Mouse (Mus musculus) right cerebral cortex, adult 2 months (tissue): ENCODE data around the gene Capn8.
"Not testable (repeated sequence)": the region's sequence is repeated elsewhere in the genome, so short reads cannot be mapped to it uniquely, and the experiment has no call there.

Experiments
- DNase-seq, 2 experiments: peaks; one replicate each; pipeline ENCODE4 v3.0.0; 2021 to 2022; ENCODE audit warnings: low spot score in 2 of 2

Gene Capn8

DNA sequence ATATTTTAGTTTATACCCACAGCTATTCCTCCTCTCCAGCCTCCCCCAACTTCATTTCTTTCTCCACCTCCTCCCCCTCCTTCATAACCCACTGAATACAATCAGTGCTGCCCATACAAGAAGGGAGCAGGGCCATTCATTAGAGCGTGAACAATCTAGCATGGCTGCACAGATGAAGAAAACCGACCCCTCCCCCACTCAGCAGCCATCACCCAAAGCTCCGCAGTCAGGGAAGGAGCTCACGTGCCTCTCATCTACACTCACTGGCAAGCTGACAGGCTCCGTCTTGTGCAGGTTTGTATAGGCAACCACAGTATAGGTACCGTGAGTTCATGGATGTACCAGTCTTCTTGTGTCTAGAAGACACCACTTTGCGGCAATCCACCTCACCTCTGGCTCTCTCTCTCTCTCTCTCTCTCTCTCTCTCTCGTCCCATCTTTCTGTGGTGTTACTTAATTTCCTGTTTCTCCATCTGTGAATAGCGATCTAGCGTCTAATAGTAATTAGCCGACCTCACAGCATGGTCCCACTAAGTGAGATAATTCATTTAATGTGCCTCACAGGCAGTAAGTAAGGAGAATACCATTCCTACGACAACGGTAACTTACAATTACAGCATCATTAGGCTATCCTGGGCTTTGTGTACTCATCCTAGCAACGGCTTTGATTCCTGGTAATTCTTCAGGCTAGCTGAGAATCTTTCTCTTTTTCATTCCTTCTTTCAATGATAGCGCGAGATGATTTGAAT is 53.6 kb downstream of the Capn8 start:
- no peak for DNase-seq

DNA sequence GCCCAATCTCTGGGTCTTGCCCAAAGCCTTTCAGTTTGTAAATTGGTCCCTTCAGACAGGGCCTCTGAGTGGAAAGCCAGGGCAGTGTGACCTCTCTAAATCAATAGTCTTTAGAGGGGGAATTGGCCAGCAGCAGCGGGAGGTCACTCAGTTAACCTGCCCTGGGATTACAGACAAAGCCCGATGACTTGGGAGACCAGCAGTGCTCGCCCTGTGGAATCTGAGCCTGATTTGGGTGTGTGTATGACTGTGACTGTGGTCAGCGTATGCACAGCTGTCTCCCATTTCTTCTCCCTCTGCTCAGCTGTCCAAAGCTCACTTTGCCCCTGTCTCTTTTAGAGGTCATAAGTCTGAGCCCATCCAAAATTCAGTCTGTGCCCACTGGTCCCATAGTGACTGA is 55.7 kb downstream of the Capn8 start:
- DNase-seq, result no peak

DNA sequence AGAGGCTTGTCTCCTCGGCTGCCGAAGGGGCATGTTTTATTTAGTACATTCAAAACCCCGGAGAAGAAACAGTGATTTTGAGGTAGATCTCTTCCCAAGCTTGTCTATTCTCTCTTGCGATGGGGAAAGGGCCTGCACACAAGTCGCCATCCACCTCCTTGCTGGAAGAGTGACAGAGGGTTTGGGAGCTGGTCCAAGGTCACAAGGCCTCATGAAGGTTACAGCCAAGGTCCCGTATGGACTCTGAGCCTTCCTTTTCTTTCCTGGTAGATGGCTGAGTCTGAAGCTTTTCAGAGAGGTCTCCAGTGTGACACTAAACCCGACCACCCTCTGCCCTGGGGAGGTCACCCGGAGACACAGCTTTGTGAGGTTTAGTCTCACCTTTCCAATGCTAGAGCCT is 56.4 kb downstream of the Capn8 start:
- DNase-seq, result no peak

DNA sequence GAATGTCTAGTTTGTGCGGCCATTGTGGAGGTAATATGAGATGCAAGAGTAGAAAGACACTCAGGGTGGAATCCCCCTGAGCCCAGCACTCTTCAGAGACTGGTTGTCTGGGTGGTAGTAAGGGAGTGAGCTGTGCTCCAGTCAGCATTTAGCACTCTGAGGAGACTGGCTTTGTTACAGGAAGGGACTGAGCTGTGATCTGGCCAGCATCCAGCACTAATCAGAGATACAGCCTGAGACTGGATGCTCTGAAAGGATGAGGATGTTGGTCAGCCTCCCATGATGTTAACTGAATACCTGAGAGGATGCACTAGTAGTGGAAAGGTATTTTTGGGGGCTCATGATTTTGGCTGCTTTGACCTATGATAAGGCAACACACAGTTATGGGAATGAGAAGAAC is 61.4 kb downstream of the Capn8 start:
- DNase-seq, result no peak

DNA sequence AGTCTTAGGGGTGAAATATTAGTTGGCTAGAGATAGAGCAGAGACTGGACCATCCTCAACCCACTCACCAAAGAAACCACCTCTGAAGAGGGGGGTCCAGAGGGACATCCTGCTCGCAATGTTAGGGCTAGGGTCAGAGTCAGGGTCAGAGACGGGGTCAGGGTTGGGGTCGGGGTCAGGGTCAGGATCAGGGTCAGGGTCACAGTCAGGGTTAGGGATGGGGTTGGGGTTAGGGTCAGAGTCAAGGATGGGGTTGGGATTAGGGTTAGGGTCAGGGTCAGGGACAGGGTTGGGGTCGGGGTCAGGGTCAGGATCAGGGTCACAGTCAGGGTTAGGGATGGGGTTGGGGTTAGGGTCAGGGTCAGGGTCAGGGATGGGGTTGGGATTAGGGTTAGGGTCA is 64.4 kb downstream of the Capn8 start:
- no peak for DNase-seq

DNA sequence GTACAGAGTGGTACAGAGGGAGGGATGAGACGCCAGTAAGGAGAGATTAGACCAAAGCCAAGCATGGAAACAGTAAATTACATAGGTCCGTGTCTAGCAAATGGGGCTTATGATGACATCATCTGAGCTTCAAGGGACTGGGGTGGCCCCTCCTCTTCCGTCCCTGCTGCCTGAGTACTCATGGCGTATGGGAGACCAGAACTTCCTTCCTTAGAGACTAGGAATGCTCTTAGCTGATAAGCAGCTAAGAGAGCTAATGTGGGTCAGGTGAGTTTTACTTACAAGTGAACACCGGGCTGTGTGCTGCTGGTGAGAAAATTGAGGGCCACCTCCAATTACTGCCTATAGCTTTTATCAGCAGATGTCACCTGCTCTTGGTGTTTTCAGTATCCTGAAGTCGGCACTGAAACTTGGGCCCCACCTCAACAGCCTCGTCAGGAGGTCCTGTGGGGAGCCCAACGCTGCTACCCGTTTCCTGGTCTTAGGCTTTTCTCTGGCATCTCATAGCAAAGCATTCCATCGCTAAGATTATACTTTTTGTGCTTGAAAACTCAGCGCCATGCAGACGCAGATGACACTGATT is 69.0 kb downstream of the Capn8 start:
- DNase-seq, result no peak

DNA sequence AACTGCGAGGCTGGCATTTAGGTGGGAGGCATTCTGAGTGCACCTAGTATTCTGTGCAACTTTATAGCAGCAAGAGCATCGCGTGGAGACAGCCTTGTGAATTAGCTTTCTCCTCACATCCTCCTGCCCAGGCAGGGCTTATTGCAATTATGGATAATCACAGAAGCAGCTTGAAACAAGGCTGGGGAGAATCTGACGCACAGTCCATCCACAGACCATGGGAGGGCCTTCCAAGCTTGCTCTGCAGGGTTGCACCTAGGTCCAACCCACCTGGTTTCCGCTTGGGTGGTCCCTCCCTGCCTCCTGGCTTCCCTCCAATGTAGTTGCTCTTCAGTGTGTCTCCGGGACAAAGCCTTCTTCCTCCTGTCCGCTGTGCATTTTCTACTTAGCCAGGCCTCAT is 74.2 kb downstream of the Capn8 start:
- no peak for DNase-seq

DNA sequence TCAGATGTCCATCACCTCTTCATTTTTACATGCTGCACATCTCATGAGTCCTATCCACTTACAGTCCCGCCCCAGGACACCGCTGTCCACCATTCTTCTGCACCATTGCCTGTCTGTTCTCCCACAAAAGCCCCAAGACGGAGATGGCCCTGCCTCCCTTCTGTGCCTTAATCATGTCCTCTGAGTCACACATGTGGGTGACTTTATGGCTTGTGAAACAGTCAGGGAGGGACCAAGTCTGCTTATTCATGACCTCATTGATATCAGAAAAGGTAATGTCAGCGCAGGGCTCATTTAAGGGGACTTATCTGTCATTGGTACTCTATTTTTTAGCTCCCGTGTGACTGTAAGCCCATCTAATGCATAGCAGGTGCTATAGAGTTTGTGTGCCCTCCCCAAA is 74.6 kb downstream of the Capn8 start:
- DNase-seq, result no peak

DNA sequence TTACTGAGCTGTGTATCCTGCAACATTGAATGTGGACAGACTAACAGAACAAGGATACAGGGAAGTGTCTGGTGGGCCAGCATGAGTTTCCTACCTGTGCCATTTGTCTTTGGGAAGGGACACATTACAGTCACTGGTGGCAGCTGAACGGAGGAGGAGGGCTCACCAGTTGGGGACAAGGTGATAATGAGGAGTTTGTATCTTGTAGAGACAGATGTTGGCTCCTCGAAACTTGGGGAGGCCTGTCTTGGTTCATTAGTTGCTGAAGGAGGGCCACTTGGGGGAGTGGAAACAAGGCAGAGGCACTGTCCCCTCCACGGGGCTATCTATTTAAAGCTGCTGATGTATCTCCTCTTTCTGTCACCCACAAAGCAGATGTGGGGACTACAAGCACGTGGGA is 75.3 kb downstream of the Capn8 start:
- DNase-seq, result no peak

DNA sequence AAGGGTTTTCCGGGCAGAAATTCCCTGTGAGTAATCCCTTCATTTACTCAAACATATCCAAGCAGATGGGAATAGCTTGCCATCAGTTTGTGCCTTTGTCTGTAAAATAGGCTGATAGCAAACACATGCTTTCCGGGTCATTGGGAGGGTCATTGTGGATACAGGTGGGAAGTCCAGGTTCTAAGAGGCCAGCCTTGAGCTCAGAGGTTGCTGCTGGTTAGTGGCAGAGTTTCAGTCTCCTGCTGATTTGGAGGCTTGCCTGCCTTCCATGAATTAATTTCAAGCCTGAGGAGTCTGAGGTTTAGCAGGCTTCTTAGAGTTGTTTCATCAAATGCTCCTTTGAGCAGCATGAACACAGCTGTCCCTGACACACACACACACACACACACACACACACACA is 78.0 kb downstream of the Capn8 start:
- DNase-seq, result no peak

DNA sequence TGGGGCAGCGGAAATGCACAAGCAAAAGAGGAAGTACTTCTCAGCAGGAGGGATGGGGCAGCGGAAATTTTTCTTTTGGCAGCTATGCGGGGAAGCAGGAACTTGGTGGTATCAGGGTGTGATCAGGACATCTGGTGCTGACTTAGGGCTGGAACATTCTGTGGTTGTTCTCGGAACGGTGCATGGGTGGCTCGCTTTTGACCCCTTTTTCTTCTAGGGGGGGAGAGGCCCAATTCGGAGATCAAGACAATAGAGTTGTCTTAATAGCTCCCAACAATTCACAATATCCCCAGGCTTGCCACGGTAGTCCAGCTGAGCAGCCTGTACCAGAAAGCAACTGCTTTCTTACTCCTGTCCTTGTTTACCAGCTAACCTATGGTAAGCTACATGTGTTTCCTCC is 79.6 kb downstream of the Capn8 start:
- not testable (repeated sequence) for DNase-seq

DNA sequence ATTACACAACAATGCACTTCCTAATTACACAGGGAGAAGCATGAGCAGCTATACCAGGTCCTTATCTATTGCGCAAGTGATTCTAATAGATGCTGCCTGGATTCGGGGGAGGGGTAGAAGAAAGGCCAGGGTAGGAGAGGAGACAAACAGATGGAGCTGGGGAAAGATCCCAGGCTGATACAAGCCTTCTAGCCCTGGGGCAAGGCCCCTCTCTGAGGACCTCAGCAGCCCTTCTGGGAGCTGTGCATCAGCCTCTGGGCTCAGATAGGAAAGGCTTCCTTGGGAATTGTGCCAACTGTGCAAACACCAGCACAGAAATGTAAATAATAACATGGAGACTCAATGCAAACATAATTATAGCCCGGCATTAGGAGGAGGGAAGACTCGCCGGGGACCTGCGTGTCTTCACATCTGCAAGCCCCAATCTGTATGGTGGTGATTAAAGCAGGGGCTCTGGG is 80.4 kb downstream of the Capn8 start:
- DNase-seq, result no peak

DNA sequence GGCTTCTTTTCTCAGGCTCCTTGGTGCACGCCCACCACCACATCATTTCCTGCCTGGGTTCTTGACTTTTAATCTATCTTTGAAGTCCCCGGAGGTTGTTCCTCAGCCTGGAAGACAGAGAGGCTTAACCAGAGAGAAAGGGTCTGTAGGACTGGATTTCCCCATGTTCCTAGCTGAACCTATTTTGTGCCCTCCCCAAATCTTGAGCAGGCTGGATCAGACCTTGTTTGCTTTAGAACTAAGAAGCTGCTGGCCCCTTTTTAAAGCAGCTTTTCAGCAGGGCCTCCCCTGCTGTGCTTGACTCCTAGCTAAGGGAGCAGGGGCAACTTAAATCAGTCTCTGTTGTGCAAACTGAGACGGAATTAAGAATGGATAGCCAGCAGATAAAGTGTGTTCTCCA is 82.0 kb downstream of the Capn8 start:
- no peak for DNase-seq

DNA sequence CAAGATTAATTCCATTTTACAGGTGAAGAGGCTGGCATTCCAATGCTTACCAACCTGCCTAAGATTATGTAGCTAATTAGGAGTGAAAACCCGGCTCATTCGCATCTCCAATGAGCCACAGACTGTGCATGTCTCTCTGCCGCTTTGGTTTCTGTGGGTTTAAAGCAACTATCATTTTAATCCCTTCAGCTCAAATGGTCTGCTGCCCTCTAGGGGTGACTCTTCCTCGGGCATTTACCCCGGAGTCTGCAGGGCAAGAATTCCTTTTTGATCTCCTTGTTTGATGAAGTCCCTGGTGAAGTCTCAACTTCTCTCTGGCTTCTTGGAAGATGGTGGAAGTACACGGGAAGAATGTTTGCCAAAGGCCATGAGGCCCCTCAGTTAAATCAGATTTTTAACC is 93.0 kb downstream of the Capn8 start:
- peak; percentile 78 to 79 for DNase-seq

DNA sequence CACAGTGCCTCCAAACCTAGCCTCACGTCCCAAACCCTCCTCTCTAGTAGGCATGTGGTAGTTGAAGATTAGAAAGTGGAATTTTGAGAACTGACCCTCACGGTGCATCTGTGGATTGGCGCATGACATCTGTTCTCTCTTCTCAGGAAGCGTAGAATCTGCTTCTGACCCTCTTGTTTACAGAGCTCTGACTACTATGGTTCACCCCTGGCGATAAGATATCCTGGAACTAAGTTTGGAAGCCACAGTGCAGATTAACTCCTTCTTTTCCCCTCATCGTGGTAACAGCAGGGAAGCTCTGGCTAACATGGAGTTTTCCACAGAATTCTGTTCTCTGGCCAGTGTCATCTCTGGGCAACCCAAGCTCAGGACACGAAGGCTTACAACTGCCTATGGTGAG is 95.6 kb downstream of the Capn8 start:
- no peak for DNase-seq

DNA sequence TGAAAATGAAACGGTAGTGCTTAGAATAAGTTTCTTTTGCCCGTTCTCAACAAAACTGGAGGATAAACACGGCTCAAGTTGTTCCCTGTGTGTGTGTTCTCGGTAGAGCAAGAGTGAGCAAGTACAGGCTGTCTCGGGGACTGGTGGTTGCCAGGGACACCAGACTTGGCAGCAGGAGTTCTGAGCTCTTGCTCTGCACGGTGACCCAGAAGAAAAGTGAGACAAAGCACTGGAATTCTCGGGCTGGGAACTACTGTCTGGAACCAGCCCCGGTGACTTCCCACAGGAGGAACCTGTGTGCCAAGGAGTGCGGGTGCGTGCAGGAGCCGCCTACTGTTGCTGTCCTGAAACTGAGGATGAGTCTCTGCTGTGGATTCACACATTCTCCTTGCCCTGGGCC is 98.9 kb downstream of the Capn8 start:
- DNase-seq, result peak; percentile 14 to 26

DNA sequence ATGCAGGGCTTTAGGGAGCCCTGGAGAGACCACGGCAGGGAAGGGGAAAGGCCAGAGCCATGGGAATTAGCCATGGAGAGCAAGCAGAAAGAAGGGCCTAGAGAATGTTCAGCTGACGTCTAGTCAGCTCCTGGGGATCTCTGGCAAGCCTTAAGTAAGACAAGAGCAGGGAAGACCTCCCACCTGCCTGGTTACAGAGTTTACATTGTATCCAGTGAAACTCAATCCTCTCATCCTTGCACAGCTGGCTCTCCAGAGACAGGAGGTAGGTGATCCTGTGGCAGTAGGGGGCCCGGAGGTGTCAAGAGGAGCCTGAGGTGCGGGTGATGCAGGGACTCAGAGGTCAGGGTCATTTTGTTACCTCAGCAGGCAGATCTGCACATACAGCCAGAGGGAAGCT is 100.0 kb downstream of the Capn8 start:
- no peak for DNase-seq

DNA sequence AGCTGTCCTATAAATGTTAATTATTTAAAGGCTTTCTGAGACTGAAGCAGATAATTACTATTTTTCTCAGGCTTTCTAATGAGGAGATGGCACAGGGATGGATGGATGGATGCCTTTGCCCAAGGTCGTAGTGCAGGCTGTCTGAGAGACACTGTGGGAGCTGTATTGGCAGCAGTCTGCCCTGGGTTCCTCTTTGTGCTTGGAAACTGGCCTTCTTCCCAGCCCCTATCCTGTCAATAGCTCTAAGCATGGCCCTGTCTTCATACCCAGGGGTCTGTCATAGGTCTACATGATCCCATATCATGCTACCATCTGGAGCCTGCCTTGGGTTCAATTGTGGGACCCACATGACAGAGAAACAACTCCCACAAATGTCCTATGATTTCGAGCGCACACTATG is 102.5 kb downstream of the Capn8 start:
- no peak for DNase-seq

DNA sequence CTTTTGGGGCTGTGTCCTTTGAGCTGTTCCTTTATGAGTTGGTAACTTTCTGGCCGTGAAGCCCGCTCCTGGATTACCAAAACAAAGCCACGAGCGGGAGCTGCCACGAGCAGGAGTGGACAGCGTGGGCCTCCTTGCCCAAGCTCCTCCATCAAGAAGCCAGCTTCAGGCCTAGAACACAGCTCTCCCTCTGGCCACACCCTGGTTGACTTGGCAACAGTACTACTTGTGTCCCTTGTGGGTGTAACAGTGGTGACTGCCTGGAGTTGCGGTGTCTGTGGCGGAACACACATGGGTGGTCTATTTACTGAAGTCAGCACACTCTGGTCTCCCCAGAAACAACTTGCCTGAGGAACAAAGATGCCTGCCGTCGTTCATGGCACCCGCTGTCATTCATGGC is 104.9 kb downstream of the Capn8 start:
- DNase-seq, result no peak

DNA sequence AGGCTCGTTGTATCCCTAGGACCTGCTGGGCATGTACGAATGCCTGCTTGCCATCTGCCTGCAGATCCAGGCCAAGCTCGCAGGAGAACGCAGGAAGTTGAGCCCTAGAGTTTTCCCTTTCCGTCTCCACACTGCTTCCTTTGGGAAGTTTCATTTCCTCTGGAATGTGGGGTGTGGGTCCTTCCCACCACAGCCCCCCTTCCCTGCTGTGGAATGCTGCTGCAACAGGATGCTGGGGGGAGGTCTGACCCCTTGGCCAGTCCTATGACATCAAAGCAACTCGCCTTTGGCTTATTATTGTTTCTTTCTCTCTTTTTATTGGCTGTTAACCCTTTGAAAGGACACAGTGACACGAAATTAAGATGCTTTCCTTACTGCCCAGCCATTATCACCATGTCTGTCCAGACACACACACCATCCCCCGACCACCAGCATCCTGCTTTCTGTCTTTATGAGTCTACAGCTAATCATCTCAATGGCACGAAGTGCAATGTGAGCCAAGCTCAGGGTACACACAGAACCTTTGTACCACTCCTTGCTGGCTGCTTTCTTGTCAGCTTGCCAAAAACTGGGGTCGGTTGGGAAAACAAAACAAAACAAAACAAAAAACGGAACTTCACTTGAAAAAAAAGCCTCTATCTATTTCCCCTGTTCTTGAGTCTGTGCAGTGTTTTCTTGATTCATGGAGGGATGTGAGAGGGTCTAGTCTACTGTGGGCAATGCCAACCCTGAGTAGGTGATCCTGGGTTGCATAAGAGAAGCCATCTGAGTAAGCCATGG is 105.9 kb downstream of the Capn8 start:
- no peak for DNase-seq

DNA sequence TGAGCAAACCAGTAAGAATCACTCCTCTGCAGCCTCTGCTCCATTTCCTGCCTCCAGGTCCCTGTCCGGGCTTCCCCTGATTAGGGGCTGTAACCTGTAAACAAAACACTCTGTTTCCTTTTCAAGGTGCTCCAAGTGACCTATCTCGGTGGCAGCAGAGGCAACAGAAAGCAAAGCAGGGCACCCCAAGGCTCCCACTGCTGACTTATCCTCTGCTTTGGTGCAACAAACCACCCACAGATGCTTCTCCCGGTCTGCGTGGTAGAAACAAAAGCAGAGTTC is 106.5 kb downstream of the Capn8 start:
- DNase-seq, result no peak

DNA sequence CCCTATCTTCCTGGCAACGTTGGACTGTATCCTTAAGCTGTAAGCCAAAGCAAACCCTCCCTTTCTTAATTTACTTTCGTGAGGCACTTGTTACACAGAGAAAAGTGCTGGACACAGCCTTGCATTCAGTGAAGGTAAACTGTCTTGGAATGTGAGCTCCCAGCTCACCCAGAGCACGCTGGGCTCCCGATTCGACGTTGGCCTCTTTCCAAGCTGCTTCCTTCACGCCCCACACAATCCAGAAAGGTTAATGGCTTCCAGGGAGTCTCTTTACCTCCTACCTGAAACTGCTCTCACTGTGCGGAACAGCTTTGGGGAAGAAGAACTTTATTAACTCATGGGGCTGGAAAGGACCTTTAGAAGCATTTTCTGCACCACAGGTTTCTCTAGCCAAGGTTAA is 110.5 kb downstream of the Capn8 start:
- no peak for DNase-seq

DNA sequence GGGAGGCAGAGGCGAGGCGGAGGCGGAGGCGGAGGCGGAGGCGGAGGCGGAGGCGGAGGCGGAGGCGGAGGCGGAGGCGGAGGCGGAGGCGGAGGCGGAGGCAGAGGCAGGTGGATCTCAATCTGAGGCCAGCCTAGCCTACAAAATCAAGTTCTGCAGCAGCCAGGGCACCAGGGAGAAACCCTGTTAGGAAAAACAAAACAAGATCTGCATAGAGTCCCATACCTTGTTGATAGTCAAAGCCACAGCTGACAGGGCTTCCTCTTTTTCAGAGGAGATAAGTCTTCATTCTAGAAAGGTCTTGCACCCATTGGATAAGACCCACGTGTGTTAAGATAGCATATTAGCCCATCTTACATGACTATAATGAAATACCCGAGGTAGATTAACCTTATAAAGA is 113.3 kb downstream of the Capn8 start:
- no peak for DNase-seq
